Mouse (Mus musculus) midbrain, embryonic 14.5 days (tissue): ENCODE measurements around the gene Dnajc5. TPM values are rescaled to one million over a fixed set of nuclear protein-coding genes. Genes with fewer than 3 reads are reported as not detected.

Source experiments
- ATAC-seq: fragments of 200-750 bp; cut with Nextera tagmentation; 2 replicates; pipeline ENCODE4 v1.8.0; 2017; ENCODE audit warnings: moderate number of reproducible peaks, moderate library complexity; ENCODE audit not compliant: low FRiP score, low TSS enrichment
- DNase-seq: peaks from one replicate; pipeline ENCODE4 v3.0.0-alpha.2; 2015
- H3K27ac ChIP-seq: fragments of 300-500 bp; sonication (generic); replicated peaks from 2 replicates; pipeline ENCODE4 v1.5.1; 2014; ENCODE audit warnings: mild to moderate bottlenecking, low read depth, low read length, moderate library complexity
- H3K27me3 ChIP-seq: fragments of 300-500 bp; sonication (generic); 2 replicates; pipeline ENCODE4 v1.6.1; 2014; ENCODE audit warnings: low read length, control low read depth, mixed read lengths; ENCODE audit not compliant: control insufficient read depth, insufficient read depth
- H3K36me3 ChIP-seq: fragments of 300-500 bp; sonication (generic); 2 replicates; pipeline ENCODE4 v1.6.1; 2014; ENCODE audit warnings: low read length, control low read depth; ENCODE audit not compliant: control insufficient read depth, insufficient read depth
- H3K4me1 ChIP-seq: fragments of 300-500 bp; sonication (generic); 2 replicates; pipeline ENCODE4 v1.6.1; 2014; ENCODE audit warnings: mild to moderate bottlenecking, antibody characterized with exemption, low read length, control low read depth; ENCODE audit not compliant: control insufficient read depth, insufficient read depth
- H3K4me2 ChIP-seq: fragments of 300-500 bp; sonication (generic); 2 replicates; pipeline ENCODE4 v1.6.1; 2014; ENCODE audit warnings: mild to moderate bottlenecking, low read length, moderate library complexity
- H3K4me3 ChIP-seq: fragments of 300-500 bp; sonication (generic); replicated peaks from 2 replicates; pipeline ENCODE4 v1.5.1; 2014; ENCODE audit warnings: low read depth, low read length
- H3K9ac ChIP-seq: fragments of 300-500 bp; sonication (generic); replicated peaks from 2 replicates; pipeline ENCODE4 v1.6.1; 2014; ENCODE audit warnings: mild to moderate bottlenecking, low read length, moderate library complexity
- H3K9me3 ChIP-seq: fragments of 300-500 bp; sonication (generic); 2 replicates; pipeline ENCODE4 v1.6.1; 2016; ENCODE audit warnings: low read length, control low read depth, mixed read lengths; ENCODE audit not compliant: control insufficient read depth
- WGBS: fragments of 180-500 bp; shearing (Covaris S2); extraction: QIAGEN DNeasy Blood & Tissue Kit; methylation state at CpG from one replicate; pipeline ENCODE4 v1.1.7; 2014; 5-methylcytosine and 5-hydroxymethylcytosine counted together
- polyA plus RNA-seq: library from polyadenylated mRNA; unstranded; fragments of >200 nt; fragmentation: Nextera tagmentation; extraction: Ambion mirVana; gene quantifications from 2 replicates; pipeline ENCODE4 v1.2.1, GENCODE M21; 2014

Gene Dnajc5
- polyA plus RNA-seq, 1 experiment from 2014 or later = 233 TPM

DNA sequence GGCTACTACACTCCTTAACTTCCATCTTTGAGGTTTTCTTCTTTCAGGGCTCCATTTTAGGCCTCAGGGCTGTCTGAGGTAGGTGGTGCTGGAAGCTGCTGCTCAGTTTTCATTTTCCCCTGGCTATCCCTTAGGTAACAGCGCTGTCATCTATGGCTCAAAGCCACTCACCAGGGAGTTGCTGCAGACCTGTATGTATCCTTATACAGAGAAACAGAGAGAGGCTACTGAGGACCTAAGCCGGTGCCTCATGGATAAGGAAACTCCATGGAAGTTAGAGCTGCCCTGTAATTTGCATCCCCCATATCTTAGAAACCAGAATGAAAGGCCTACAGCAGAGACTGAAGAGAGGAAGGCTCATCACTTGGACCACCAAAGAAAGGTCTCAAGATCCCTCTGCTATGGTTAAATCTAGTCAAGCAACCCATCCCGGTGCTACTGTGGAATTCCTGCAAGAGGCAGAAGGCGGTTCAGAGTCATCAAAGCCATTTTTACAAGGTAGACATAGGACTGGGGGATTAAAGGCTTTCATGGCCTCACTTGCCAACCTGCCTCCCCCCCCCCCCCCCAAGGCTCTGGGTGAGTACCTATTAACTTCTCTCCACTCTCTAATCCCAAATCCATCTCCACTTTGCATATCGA lies 60.0 kb downstream of the Dnajc5 start:
- no peak for DNase-seq
- ATAC-seq = no peak
- Histone ChIP-seq H3K4me3 (peak overlapping the region; percentile 68; the same call in 1 of the 2 replicates), H3K4me1 (peaks cover 9% of the 10 kb centered on the region), H3K9ac (peak overlapping the region; percentile 51; the same call in 1 of the 2 replicates), H3K4me2 (peak overlapping the region; percentile 96), H3K36me3 (peaks cover 27% of the 10 kb centered on the region), H3K27ac (peak overlapping the region; percentile 91), H3K9me3 (no peaks in the 10 kb centered on the region), H3K27me3 (no peaks in the 10 kb centered on the region)
- 81% methylated on average over 5 of the region's 5 CpGs for WGBS

DNA sequence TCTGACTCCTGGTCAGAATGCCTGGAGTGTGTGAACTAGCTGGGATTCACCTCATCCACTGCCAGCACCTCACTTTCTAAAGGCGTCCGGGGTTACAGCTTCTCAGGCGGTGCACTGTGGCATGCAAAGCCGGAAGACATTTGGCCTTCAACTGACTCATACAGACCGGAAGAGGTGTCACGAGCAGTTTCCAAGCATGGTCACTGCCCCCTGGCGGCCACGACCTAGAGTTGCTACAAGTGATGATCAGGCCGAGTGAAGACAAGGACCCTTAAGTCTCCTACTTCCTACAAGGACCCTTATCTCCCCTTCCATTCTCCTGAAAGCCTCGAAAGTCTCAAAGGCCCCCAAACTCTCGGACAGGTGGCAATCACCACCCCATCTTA lies 60.7 kb downstream of the Dnajc5 start:
- under 1% methylated on average over 11 of the region's 11 CpGs for WGBS
- H3K4me2 ChIP-seq = peak overlapping the region; percentile 96
- ATAC-seq (peak; percentile 81), DNase-seq (peak; percentile 92)
- peaks cover 9% of the 10 kb centered on the region for H3K4me1 ChIP-seq
- H3K36me3 ChIP-seq = peaks cover 35% of the 10 kb centered on the region
- H3K4me3 ChIP-seq = peak overlapping the region; percentile 68
- H3K27ac ChIP-seq = peak overlapping the region; percentile 91
- no peaks in the 10 kb centered on the region for H3K27me3 ChIP-seq
- H3K9me3 ChIP-seq = no peaks in the 10 kb centered on the region
- H3K9ac ChIP-seq = peak overlapping the region; percentile 86

DNA sequence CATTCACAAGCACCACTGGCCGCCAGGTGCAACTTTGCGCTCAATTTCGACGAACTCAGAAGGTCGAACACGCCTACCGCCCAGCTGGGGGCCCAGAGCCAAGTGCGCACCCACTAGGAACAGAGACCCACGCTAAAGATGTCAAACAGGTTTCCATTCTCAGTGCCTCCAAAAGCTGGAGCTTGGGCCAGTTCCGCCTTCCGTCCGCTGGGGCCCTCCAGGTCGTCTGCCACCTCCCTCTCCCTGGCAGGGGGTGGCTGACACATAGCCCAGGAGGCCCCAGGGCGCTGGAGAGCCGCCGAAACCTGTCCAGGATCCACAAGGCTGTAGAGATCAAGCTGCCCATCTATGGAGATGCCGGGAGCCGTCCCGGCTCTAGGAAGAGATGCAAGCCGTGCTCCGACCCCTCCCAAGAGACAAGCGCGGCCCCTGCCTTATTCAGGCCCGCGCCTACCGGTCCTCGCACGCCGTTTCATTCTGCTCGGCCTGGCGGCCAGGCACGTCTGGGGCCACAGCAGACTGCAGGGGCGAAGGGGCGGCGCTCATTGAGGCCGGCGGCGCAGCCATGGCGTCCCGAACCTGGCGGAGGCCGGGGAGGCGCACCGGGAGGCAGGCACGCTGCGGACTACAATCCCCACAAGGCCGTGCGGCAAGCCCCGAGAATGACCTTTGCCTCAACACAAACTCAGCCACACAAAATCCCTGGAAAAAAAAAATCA lies 61.3 kb downstream of the Dnajc5 start:
- Histone ChIP-seq H3K9me3 (no peaks in the 10 kb centered on the region), H3K36me3 (peaks cover 41% of the 10 kb centered on the region), H3K4me1 (peaks cover 9% of the 10 kb centered on the region), H3K27ac (peak overlapping the region; percentile 91), H3K27me3 (no peaks in the 10 kb centered on the region), H3K4me3 (peak overlapping the region; percentile 68), H3K9ac (peak overlapping the region; percentile 86), H3K4me2 (peak overlapping the region; percentile 96)
- DNase-seq (peak; percentile 90), ATAC-seq (peak; percentile 82)
- under 1% methylated on average over 49 of the region's 49 CpGs for WGBS

DNA sequence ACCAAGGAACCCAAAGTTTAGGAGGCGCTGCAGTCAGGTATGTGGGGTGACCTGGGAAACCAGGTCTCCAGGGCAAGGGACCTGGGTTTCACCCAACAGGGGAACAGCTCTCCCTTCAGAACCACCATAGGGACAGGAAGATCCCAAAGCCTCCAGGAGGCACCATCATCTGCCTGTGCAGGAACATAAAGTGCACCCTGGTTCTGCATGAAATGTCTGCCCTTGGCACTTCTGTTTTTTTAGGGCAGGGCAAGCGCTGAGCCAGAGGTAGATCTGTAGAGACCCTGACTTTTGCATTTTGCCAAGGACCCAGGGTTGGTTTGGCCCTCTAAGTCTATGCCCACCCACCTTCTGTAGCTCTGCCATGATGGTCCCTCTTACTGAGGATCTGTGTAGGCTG lies 62.1 kb downstream of the Dnajc5 start:
- Histone ChIP-seq H3K9ac (no peak overlapping the region; the same call in 1 of the 2 replicates), H3K27me3 (no peaks in the 10 kb centered on the region), H3K4me1 (peaks cover 9% of the 10 kb centered on the region), H3K9me3 (no peaks in the 10 kb centered on the region), H3K36me3 (peaks cover 48% of the 10 kb centered on the region), H3K4me3 (0 out of 2 replicates have a peak overlapping the region, but pooled peaks have one; percentile 68), H3K4me2 (peak overlapping the region; percentile 96), H3K27ac (peak overlapping the region; percentile 32; the same call in 1 of the 2 replicates)
- no peak for DNase-seq
- WGBS = 85% methylated on average over 2 of the region's 2 CpGs
- no peak for ATAC-seq

DNA sequence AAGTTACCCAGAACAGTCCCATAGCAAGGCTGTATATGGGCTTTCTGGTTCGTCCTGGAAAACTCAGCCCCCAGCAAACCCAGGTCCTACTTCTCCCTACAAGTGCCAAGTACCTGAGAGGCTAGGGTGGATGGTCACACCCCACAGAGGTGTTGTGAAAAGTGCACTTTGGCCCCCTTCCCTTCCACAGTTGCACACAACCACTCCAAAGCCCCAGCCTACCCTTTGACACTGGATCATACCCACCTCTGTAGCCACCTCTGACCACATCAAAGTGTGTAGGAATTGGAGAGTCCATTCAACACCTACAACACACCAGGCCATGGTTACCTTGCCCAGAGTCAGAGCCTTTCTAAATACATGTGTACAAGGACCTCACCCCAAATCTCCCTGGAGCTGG lies 62.7 kb downstream of the Dnajc5 start:
- DNase-seq = no peak
- peaks cover 53% of the 10 kb centered on the region for H3K36me3 ChIP-seq

DNA sequence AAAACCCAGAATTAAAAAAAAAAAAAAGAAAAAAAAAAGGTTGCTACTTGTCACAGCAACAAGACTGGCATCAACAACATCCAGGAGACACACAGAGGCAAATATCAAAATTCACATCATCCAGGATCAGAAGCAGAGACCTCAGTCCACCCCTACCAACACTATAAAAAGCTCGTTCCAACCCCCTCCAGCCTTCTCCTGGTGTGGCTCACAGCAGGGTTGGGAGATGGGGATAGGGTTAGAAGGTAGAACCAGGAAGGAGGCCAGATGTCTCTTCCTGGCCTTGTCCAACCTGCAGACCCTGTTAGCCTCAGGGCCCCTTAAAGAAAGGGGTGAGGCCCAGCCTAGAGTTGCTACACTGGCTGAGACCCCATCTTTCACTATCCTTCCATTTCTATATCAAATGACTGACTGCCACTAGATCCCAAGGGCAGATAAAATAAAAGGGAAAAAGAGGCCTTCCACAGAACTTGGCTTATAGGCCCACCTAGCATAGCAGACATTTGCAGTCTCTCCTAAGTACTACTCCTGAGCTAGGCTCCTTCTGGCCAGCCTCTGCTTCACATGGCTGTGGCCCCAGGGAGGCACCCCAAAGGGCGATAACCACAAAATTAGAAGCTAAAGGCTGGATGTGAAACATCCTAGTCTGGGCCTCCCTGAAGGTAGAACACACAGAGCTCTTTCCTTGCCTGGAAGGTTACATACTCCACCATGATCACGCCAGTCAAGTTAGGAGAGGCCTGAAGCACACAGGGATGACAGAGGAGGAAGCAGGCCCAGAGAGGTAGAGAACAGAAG lies 63.4 kb downstream of the Dnajc5 start:
- H3K9ac ChIP-seq = no peak overlapping the region
- H3K36me3 ChIP-seq = peaks cover 60% of the 10 kb centered on the region
- no peaks in the 10 kb centered on the region for H3K9me3 ChIP-seq
- WGBS = 92% methylated on average over 3 of the region's 3 CpGs
- DNase-seq = no peak
- no peak overlapping the region for H3K4me3 ChIP-seq
- H3K4me1 ChIP-seq = peaks cover 9% of the 10 kb centered on the region
- H3K4me2 ChIP-seq = no peak overlapping the region
- no peak overlapping the region for H3K27ac ChIP-seq
- ATAC-seq = no peak
- no peaks in the 10 kb centered on the region for H3K27me3 ChIP-seq

More for the DNA sequence above, 62.7 kb downstream of the Dnajc5 start:
- Histone ChIP-seq H3K4me2 (no peak overlapping the region), H3K9ac (no peak overlapping the region), H3K9me3 (no peaks in the 10 kb centered on the region), H3K27me3 (no peaks in the 10 kb centered on the region), H3K4me1 (peaks cover 9% of the 10 kb centered on the region), H3K27ac (no peak overlapping the region), H3K4me3 (no peak overlapping the region)
- 87% methylated on average over 1 of the region's 1 CpGs for WGBS
- ATAC-seq = no peak

DNA sequence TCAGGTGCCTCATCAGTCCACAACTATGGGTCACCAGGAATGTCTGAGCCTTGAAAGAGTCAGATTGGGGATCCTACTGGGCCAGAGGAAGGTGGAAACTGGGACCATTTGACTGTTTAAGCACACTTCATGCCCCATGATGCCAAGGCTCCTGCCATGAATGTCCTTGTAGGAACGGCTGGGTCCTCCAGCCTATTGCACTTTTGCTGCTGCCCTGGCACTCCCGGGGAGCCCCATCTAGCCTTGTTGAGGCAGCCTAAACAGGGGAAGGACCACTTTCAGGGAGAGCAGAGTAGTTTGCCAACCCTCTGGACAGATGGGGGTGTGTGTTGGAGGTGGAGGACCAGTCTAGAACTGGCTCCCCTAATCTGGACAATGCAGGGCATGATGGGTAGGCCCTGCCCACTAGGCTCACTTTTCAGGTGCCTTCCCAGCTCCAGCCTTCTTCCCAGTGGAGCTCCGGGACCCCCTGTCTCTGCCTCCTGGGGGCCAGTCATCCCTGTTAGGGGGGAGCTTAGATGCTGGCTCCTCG lies 64.2 kb downstream of the Dnajc5 start, which contains the start of gene Uckl1:
Uckl1 (minus strand) TSS at position 482 of the 532 bp plus-strand sequence.
- Histone ChIP-seq H3K9ac (no peak within 1 kb of the TSS), H3K36me3 (peaks cover 69% of the 10 kb centered on the region), H3K27ac (no peak within 1 kb of the TSS), H3K4me3 (no peak within 1 kb of the TSS), H3K4me2 (no peak within 1 kb of the TSS), H3K27me3 (no peaks in the 10 kb centered on the region), H3K9me3 (no peaks in the 10 kb centered on the region), H3K4me1 (peaks cover 9% of the 10 kb centered on the region)
- DNase-seq = no peak
- no peak for ATAC-seq
- 92% methylated on average over 4 of the region's 4 CpGs for WGBS

DNA sequence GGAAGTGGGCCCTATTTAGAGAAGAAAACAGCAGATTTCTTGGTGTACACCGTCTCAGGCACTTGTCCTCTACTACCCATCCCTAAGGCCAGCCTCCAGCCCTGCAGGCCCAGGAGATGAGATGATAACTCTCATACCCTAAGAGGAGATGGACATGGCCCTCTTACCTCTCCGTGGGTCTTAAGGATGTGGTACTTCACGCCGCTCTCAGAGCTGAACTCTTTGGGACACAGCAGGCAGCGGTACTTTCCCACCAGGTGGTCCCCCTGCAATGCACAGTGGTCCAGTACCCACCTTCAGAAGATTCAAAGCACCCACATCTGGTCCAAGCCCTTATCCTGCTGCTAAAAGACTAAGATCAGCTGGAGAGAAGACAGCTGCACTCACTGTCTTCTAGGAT lies 65.2 kb downstream of the Dnajc5 start:
- no peak overlapping the region for H3K27ac ChIP-seq
- no peak overlapping the region for H3K4me3 ChIP-seq
- ATAC-seq = no peak
- H3K27me3 ChIP-seq = no peaks in the 10 kb centered on the region
- 93% methylated on average over 5 of the region's 5 CpGs for WGBS
- no peak for DNase-seq
- H3K4me2 ChIP-seq = no peak overlapping the region
- peaks cover 4% of the 10 kb centered on the region for H3K4me1 ChIP-seq
- no peaks in the 10 kb centered on the region for H3K9me3 ChIP-seq
- H3K36me3 ChIP-seq = peaks cover 79% of the 10 kb centered on the region
- no peak overlapping the region for H3K9ac ChIP-seq
